Mouse (Mus musculus): Measurements from ENCODE around the gene Agt. TPM values are rescaled to one million over a fixed set of nuclear protein-coding genes. Genes with fewer than 3 reads are reported as not detected.

Agt gene
- polyA plus RNA-seq, 1 experiment from 2014 or later: 1.7 TPM

GRCm38 (mm10) chr8:124521946-124522345, 47.6 kb downstream of the Agt start:
- no peak overlapping the region for H3K27ac ChIP-seq
- 86% methylated on average over 6 of the region's 6 CpGs for WGBS
- no peak overlapping the region for H3K9ac ChIP-seq
- H3K36me3 ChIP-seq: peaks cover 29% of the 10 kb centered on the region
- H3K4me2 ChIP-seq: peak overlapping the region; percentile 58
- peaks cover 17% of the 10 kb centered on the region for H3K4me1 ChIP-seq
- ATAC-seq (ENCODE audit: insufficient number of reproducible peaks, low FRiP score, low TSS enrichment, low read depth): no peak
- no peaks in the 10 kb centered on the region for H3K27me3 ChIP-seq
- no peaks in the 10 kb centered on the region for H3K9me3 ChIP-seq
- peak overlapping the region; percentile 71 for H3K4me3 ChIP-seq

GRCm38 (mm10) chr8:124520249-124521080, 49.0 kb downstream of the Agt start, which contains the start of gene Cog2:
TSS of gene Cog2 (plus strand) at chr8:124520767.
- H3K27me3 ChIP-seq: no peaks in the 10 kb centered on the region
- H3K36me3 ChIP-seq: peaks cover 15% of the 10 kb centered on the region
- WGBS: 9% methylated on average over 50 of the region's 50 CpGs
- H3K27ac ChIP-seq: no peak within 1 kb of the TSS
- peak within 1 kb of the TSS; percentile 58 for H3K4me2 ChIP-seq
- peak within 1 kb of the TSS; percentile 71 for H3K4me3 ChIP-seq
- ATAC-seq (ENCODE audit: insufficient number of reproducible peaks, low FRiP score, low TSS enrichment, low read depth): peak; percentile 96
- H3K4me1 ChIP-seq: peaks cover 17% of the 10 kb centered on the region
- peak within 1 kb of the TSS; percentile 68 for H3K9ac ChIP-seq
- H3K9me3 ChIP-seq: no peaks in the 10 kb centered on the region

GRCm38 (mm10) chr8:124517142-124517541, 52.4 kb downstream of the Agt start:
- WGBS: 70% methylated on average over 6 of the region's 6 CpGs
- no peaks in the 10 kb centered on the region for H3K36me3 ChIP-seq
- H3K27ac ChIP-seq: no peak overlapping the region
- no peak for ATAC-seq (ENCODE audit: insufficient number of reproducible peaks, low FRiP score, low TSS enrichment, low read depth)
- H3K4me1 ChIP-seq: peaks cover 9% of the 10 kb centered on the region
- no peaks in the 10 kb centered on the region for H3K27me3 ChIP-seq
- no peak overlapping the region for H3K9ac ChIP-seq
- no peak overlapping the region for H3K4me3 ChIP-seq
- H3K4me2 ChIP-seq: no peak overlapping the region
- no peaks in the 10 kb centered on the region for H3K9me3 ChIP-seq

- H3K4me3 ChIP-seq: no peak overlapping the region
- no peaks in the 10 kb centered on the region for H3K36me3 ChIP-seq
- H3K4me1 ChIP-seq: peaks cover 3% of the 10 kb centered on the region
- H3K9ac ChIP-seq: no peak overlapping the region
- ATAC-seq (ENCODE audit: insufficient number of reproducible peaks, low FRiP score, low TSS enrichment, low read depth): no peak
- no peak overlapping the region for H3K27ac ChIP-seq
- H3K9me3 ChIP-seq: no peaks in the 10 kb centered on the region
- no peak overlapping the region for H3K4me2 ChIP-seq
- no peaks in the 10 kb centered on the region for H3K27me3 ChIP-seq
- 73% methylated on average over 6 of the region's 6 CpGs for WGBS
Observed at GRCm38 (mm10) chr8:124516525-124516924, 53.0 kb downstream of the Agt start.

- H3K4me1 ChIP-seq: no peaks in the 10 kb centered on the region
- ATAC-seq (ENCODE audit: insufficient number of reproducible peaks, low FRiP score, low TSS enrichment, low read depth): no peak
- H3K27me3 ChIP-seq: no peaks in the 10 kb centered on the region
- H3K9me3 ChIP-seq: no peaks in the 10 kb centered on the region
- WGBS: 60% methylated on average over 3 of the region's 3 CpGs
- no peak overlapping the region for H3K4me2 ChIP-seq
- no peak overlapping the region for H3K9ac ChIP-seq
- H3K4me3 ChIP-seq: no peak overlapping the region
- H3K27ac ChIP-seq: no peak overlapping the region
- H3K36me3 ChIP-seq: no peaks in the 10 kb centered on the region
Observed at GRCm38 (mm10) chr8:124516039-124516438, 53.5 kb downstream of the Agt start.

- no peaks in the 10 kb centered on the region for H3K4me1 ChIP-seq
- no peak for ATAC-seq (ENCODE audit: insufficient number of reproducible peaks, low FRiP score, low TSS enrichment, low read depth)
- H3K9ac ChIP-seq: no peak overlapping the region
- H3K27me3 ChIP-seq: no peaks in the 10 kb centered on the region
- H3K4me3 ChIP-seq: no peak overlapping the region
- H3K9me3 ChIP-seq: no peaks in the 10 kb centered on the region
- no peaks in the 10 kb centered on the region for H3K36me3 ChIP-seq
- H3K4me2 ChIP-seq: no peak overlapping the region
- H3K27ac ChIP-seq: no peak overlapping the region
- WGBS: 56% methylated on average over 3 of the region's 3 CpGs
Observed at GRCm38 (mm10) chr8:124509156-124509555, 60.4 kb downstream of the Agt start.

GRCm38 (mm10) chr8:124508321-124508695, 61.2 kb downstream of the Agt start:
- no peak overlapping the region for H3K4me3 ChIP-seq
- no peaks in the 10 kb centered on the region for H3K27me3 ChIP-seq
- H3K36me3 ChIP-seq: no peaks in the 10 kb centered on the region
- no peaks in the 10 kb centered on the region for H3K4me1 ChIP-seq
- H3K27ac ChIP-seq: no peak overlapping the region
- 81% methylated on average over 6 of the region's 6 CpGs for WGBS
- ATAC-seq (ENCODE audit: insufficient number of reproducible peaks, low FRiP score, low TSS enrichment, low read depth): no peak
- H3K9me3 ChIP-seq: no peaks in the 10 kb centered on the region
- H3K4me2 ChIP-seq: no peak overlapping the region
- no peak overlapping the region for H3K9ac ChIP-seq

GRCm38 (mm10) chr8:124507572-124508320, 61.8 kb downstream of the Agt start:
- H3K27ac ChIP-seq: no peak overlapping the region
- no peak overlapping the region for H3K9ac ChIP-seq
- no peaks in the 10 kb centered on the region for H3K27me3 ChIP-seq
- no peak for ATAC-seq (ENCODE audit: insufficient number of reproducible peaks, low FRiP score, low TSS enrichment, low read depth)
- no peak overlapping the region for H3K4me2 ChIP-seq
- H3K4me1 ChIP-seq: no peaks in the 10 kb centered on the region
- WGBS: 75% methylated on average over 8 of the region's 8 CpGs
- H3K4me3 ChIP-seq: no peak overlapping the region
- H3K9me3 ChIP-seq: no peaks in the 10 kb centered on the region
- H3K36me3 ChIP-seq: no peaks in the 10 kb centered on the region

Other genes with a start within 250 kb of the Agt start
- gene Pgbd5, start 130.0 kb downstream of the Agt start, polyA plus RNA-seq (2015; fragmentation: Nextera tagmentation; extraction: Ambion mirVana): 2.2 and 2.3 TPM in 2 replicates
- gene Cog2, start 48.9 kb downstream of the Agt start, polyA plus RNA-seq (2015; fragmentation: Nextera tagmentation; extraction: Ambion mirVana): 38.8 and 41.0 TPM in 2 replicates
- gene Capn9, start 6.4 kb upstream of the Agt start, polyA plus RNA-seq (2015; fragmentation: Nextera tagmentation; extraction: Ambion mirVana): 0.06 and 0.12 TPM in 2 replicates
- 34.2 and 36.6 TPM in 2 replicates for gene 2310022B05Rik, start 93.7 kb upstream of the Agt start, polyA plus RNA-seq (2015; fragmentation: Nextera tagmentation; extraction: Ambion mirVana)
- gene Ttc13, start 152.3 kb upstream of the Agt start, polyA plus RNA-seq (2015; fragmentation: Nextera tagmentation; extraction: Ambion mirVana): 41.6 and 43.0 TPM in 2 replicates
- 18.4 and 19.5 TPM in 2 replicates for gene Arv1, start 152.4 kb upstream of the Agt start, polyA plus RNA-seq (2015; fragmentation: Nextera tagmentation; extraction: Ambion mirVana)
- 5.5 and 7.4 TPM in 2 replicates for gene Fam89a, start 182.1 kb upstream of the Agt start, polyA plus RNA-seq (2015; fragmentation: Nextera tagmentation; extraction: Ambion mirVana)
- 0.06 and 0.14 TPM in 2 replicates for gene Trim67, start 223.4 kb upstream of the Agt start, polyA plus RNA-seq (2015; fragmentation: Nextera tagmentation; extraction: Ambion mirVana)